Mouse (Mus musculus): ENCODE results near the gene Spin1. TPM values are rescaled to one million over a fixed set of nuclear protein-coding genes. Genes with fewer than 3 reads are reported as not detected.

The Spin1 gene
- polyA plus RNA-seq, 1 experiment from 2014 or later = 145 TPM

DNA sequence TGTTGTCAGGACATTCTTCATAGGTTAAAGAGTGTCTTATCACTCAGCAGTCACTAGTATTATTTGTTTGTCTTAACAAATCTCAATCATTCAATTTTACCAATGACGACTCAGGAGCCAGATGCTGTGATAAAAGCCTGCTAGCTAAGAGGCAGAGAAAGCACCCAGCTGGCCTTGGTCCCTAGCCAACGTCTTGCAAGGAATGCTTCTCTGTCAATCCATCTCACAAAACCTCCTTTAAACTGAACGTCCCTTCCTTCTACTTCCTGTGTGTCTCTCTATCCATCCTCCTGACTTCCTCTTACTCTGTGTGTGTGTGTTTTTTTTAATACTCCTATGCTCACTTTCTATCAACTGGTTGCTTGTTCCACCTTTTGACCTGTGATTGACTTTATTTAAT lies 78.7 kb downstream of the Spin1 start:
- peaks cover 3% of the 10 kb centered on the region; the same call in 1 of the 2 replicates for H3K4me1 ChIP-seq
- WGBS = 62% methylated on average over 3 of the region's 3 CpGs
- no peaks in the 10 kb centered on the region for H3K9me3 ChIP-seq

DNA sequence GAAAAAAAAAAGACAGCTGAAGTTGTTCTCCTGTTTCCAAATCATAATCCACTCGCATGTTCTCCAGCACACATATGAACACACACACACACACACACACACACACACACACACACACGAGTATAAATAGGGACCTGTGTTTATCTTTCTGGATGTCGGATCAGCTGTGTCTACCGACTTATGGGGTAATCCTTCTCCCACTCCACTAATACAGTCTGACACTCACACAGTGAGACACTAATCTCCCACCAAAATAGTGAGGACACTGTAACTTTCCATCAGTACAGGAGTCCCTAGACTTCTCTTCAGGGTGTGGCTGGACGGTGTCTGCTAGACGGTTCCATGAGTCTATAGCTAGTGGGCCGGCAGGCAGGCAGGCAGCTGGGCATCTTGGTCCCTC lies 81.6 kb downstream of the Spin1 start:
- ATAC-seq (ENCODE audit: insufficient number of reproducible peaks, insufficient read depth, low FRiP score, low TSS enrichment) = no peak
- H3K9ac ChIP-seq = no peak overlapping the region
- WGBS = 86% methylated on average over 7 of the region's 7 CpGs
- no peaks in the 10 kb centered on the region for H3K36me3 ChIP-seq
- no peak overlapping the region for H3K27ac ChIP-seq
- no peak overlapping the region for H3K4me2 ChIP-seq (replicated peaks)
- no peaks in the 10 kb centered on the region for H3K27me3 ChIP-seq
- no peaks in the 10 kb centered on the region for H3K9me3 ChIP-seq
- peaks cover 3% of the 10 kb centered on the region; the same call in 1 of the 2 replicates for H3K4me1 ChIP-seq
- H3K4me3 ChIP-seq = no peak overlapping the region

More for the DNA sequence above, 78.7 kb downstream of the Spin1 start:
- Histone ChIP-seq H3K4me2 (replicated peaks) (no peak overlapping the region), H3K27me3 (no peaks in the 10 kb centered on the region), H3K27ac (no peak overlapping the region), H3K4me3 (no peak overlapping the region), H3K9ac (no peak overlapping the region), H3K36me3 (no peaks in the 10 kb centered on the region)
- no peak for ATAC-seq (ENCODE audit: insufficient number of reproducible peaks, insufficient read depth, low FRiP score, low TSS enrichment)

DNA sequence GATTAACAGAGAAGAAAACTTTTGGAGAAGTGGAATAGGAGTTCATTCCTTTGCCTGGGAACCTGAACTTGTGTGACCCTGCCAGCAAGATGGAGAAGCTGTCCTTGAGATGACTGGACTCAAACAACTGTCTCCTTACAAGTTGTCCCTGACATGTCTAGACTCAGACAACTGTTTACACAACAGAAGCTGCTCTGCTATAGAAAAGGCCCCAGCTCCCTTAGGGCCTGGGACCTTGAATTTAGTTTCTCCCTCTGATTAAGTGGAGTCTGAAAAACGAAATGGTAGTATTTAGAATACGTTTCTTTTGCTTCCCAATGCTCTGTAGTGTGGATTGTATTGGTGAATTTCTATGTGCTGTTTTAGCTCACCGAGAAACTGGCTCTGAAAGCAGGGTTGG lies 84.2 kb downstream of the Spin1 start:
- Histone ChIP-seq H3K9me3 (no peaks in the 10 kb centered on the region), H3K4me2 (replicated peaks) (no peak overlapping the region), H3K36me3 (no peaks in the 10 kb centered on the region), H3K4me3 (no peak overlapping the region), H3K9ac (no peak overlapping the region), H3K27me3 (no peaks in the 10 kb centered on the region), H3K27ac (no peak overlapping the region), H3K4me1 (peaks cover 3% of the 10 kb centered on the region; the same call in 1 of the 2 replicates)
- 87% methylated on average over 3 of the region's 3 CpGs for WGBS
- ATAC-seq (ENCODE audit: insufficient number of reproducible peaks, insufficient read depth, low FRiP score, low TSS enrichment) = no peak

DNA sequence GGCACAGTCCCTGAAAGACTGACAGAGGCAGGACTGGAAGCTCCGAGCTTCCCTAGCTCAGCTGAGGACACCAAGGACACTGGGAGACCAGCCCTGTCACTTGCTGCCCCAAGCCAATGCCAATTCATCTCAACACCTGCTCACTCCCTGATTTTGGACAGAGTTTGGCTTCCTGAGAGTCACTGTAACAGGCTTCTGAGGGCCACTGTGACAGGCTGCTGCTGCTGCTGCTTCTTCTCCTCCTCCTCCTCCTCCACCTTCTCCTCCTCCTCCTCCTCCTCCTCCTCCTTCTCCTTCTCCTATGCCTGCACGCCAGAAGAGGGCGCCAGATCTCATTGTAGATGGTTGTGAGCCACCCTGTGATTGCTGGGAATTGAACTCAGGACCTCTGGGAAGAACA lies 89.7 kb downstream of the Spin1 start:
- WGBS = 46% methylated on average over 3 of the region's 3 CpGs
- ATAC-seq (ENCODE audit: insufficient number of reproducible peaks, insufficient read depth, low FRiP score, low TSS enrichment) = no peak
- no peaks in the 10 kb centered on the region for H3K36me3 ChIP-seq
- H3K4me2 ChIP-seq (replicated peaks) = no peak overlapping the region
- no peak overlapping the region for H3K9ac ChIP-seq
- H3K4me1 ChIP-seq = no peaks in the 10 kb centered on the region
- H3K27ac ChIP-seq = no peak overlapping the region
- H3K4me3 ChIP-seq = no peak overlapping the region
- no peaks in the 10 kb centered on the region for H3K27me3 ChIP-seq
- no peaks in the 10 kb centered on the region for H3K9me3 ChIP-seq

DNA sequence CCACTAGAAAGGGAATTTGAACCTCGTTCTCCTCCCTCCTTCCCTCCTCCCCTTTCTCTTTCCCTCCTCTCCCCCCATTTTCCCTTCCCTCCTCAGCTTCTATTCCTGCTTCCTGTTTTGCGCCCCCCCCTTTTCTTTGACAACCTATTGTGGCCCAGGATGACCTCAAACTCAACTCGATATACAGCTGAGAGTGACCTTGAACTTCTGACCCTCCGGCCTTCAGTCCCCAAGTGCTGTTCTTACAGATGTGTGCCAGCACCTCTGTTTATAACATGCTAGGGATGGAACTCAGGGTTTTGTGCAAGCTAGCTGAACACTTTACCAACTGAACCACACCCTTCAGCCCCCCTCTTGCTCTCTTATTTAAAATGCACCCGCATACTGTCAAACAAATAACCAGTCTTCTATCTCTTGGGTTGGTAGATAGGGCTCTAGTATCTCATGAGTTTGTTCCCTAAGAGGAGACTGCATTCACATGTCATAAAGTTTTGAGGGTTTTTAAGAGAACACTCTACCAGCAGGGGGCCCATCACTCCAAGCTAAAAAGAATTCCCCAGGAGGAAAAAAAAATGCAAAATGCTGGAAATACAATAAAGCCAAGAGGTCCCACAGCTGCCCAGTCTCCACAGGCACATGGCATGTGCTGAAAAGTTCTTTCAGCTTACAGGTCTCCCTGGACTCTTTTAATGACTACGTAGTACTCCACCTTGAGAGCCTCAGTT lies 90.9 kb downstream of the Spin1 start:
- Histone ChIP-seq H3K4me3 (no peak overlapping the region), H3K4me2 (replicated peaks) (no peak overlapping the region), H3K9ac (no peak overlapping the region), H3K9me3 (no peaks in the 10 kb centered on the region), H3K27me3 (no peaks in the 10 kb centered on the region), H3K36me3 (no peaks in the 10 kb centered on the region), H3K4me1 (no peaks in the 10 kb centered on the region), H3K27ac (no peak overlapping the region)
- no peak for ATAC-seq (ENCODE audit: insufficient number of reproducible peaks, insufficient read depth, low FRiP score, low TSS enrichment)
- 69% methylated on average over 6 of the region's 6 CpGs for WGBS

DNA sequence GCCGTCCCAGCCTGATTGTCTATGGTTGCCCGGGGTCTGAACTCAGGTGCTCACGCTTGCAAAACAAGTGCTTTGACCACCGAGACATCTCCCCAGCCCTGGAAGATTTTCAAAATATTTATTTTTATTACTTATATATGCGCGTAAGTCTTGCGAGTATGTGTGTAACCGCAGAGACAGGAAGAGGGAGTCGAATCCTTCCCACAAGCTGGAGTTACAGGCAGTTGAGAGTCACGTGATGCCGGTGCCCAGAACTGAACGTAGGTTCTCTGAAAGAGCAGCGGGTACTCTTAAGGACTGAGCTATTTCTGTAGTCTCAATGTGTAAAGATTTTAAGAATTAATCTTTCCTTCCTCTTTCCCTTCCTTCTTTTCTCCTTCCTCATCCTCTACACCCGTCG lies 93.2 kb downstream of the Spin1 start:
- no peak overlapping the region for H3K4me3 ChIP-seq
- no peak overlapping the region for H3K27ac ChIP-seq
- no peak overlapping the region for H3K9ac ChIP-seq
- H3K4me2 ChIP-seq (replicated peaks) = no peak overlapping the region
- no peaks in the 10 kb centered on the region for H3K27me3 ChIP-seq
- 87% methylated on average over 15 of the region's 15 CpGs for WGBS
- H3K4me1 ChIP-seq = no peaks in the 10 kb centered on the region
- H3K36me3 ChIP-seq = no peaks in the 10 kb centered on the region
- ATAC-seq (ENCODE audit: insufficient number of reproducible peaks, insufficient read depth, low FRiP score, low TSS enrichment) = no peak
- H3K9me3 ChIP-seq = no peaks in the 10 kb centered on the region

DNA sequence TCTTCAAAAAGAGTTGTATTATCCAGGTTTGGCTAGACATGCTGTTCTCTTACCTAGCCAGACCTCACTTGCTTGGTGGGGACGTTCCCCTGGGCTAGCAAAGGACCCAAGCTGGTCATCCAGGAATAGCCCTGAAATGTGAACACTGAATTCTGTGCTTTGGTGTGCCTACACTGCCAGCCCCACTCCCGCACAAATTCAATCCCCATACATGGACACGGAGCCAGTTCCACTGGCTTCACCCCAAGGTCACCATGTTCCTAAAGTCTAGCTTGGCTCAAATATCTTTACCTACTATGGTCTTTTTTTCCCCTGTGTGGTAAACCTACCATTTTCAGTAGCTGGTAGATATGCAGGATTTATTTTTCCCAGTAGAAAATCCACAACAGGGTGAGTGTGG lies 97.0 kb downstream of the Spin1 start:
- H3K27me3 ChIP-seq = no peaks in the 10 kb centered on the region
- WGBS = 86% methylated on average over 3 of the region's 3 CpGs

DNA sequence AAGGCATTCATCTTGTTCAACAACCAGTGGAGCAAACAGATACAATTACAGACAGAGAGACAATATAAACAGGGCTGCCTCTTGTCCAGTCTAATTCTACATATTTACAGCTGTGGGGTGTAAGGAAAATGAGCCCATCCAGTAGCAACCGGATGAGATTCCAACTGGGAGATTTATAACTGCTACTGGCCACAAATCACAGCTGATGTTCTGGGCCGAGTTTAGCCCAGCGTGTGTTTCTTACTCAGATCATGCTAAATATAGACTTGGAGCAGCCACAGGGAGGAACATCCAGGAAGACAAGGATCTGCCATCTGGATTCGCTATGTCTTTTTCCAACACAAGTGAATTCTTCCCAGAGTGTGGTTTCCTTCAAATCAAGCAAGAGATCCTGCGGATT lies 97.5 kb downstream of the Spin1 start:
- Histone ChIP-seq H3K4me3 (no peak overlapping the region), H3K9ac (no peak overlapping the region), H3K36me3 (no peaks in the 10 kb centered on the region), H3K27ac (no peak overlapping the region), H3K4me2 (replicated peaks) (no peak overlapping the region), H3K9me3 (no peaks in the 10 kb centered on the region), H3K27me3 (no peaks in the 10 kb centered on the region), H3K4me1 (no peaks in the 10 kb centered on the region)
- ATAC-seq (ENCODE audit: insufficient number of reproducible peaks, insufficient read depth, low FRiP score, low TSS enrichment) = no peak
- 73% methylated on average over 5 of the region's 5 CpGs for WGBS

More for the DNA sequence above, 97.0 kb downstream of the Spin1 start:
- Histone ChIP-seq H3K4me3 (no peak overlapping the region), H3K9ac (no peak overlapping the region), H3K4me2 (replicated peaks) (no peak overlapping the region), H3K27ac (no peak overlapping the region), H3K9me3 (no peaks in the 10 kb centered on the region), H3K36me3 (no peaks in the 10 kb centered on the region), H3K4me1 (no peaks in the 10 kb centered on the region)
- ATAC-seq (ENCODE audit: insufficient number of reproducible peaks, insufficient read depth, low FRiP score, low TSS enrichment) = no peak

Other genes with a start within 250 kb of the Spin1 start
- 4.2 and 4.6 TPM in 2 replicates for gene Nxnl2, start 70.1 kb downstream of the Spin1 start, polyA plus RNA-seq (2016; fragmentation: Nextera tagmentation; extraction: Ambion mirVana)

All from embryonic facial prominence, embryonic 12.5 days (tissue).